In the genomic region with DNA sequence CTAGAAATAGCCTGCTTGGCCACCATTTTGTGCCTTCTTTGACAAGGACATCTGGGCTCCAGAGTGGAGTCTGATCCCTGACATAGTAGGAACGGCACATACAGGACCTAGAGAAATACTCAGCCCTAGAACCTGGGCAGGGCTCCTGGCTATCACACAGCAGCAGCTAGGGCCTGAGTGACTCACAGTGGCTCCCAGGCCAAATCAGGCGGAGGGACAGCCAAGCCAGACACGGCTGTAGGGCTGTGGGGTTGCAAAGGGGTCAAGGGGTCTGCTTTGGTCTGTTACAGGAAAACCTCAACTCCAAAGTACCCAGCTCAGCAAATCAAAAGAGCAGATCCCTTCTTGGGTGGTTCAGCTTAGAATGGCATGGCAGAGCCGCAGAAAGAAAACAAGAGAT, we compare ENCODE assay signal across 21 mouse cellular contexts.
DNase-seq lines count a peak whose midpoint lies in the region; ATAC-seq and TF ChIP-seq lines count a peak whose summit lies in the region.
"Had no signal": no experiment of that assay in that cellular context is flagged by ENCODE, and none has a peak within 500 bp of the region (broad histone marks: within the 10 kb centered on the region; RNA-seq: fewer than 3 reads in every experiment).

No protein-coding gene starts in this region.

- no peak overlapping the region for H3K9ac ChIP-seq in heart, adult 2 months (ENCODE audit: low read depth, low read length)
- H3K9ac ChIP-seq in heart, embryonic 12.5 days, result no peak overlapping the region
- H3K9ac ChIP-seq: embryonic facial prominence, embryonic 12.5 days; liver, postnatal 0 days; neural tube, embryonic 12.5 days; stomach, embryonic 15.5 days had no signal

- H3K36me3 ChIP-seq in heart, adult 2 months (ENCODE audit: control insufficient read depth, insufficient read depth, low read length), result no peaks in the 10 kb centered on the region
- H3K36me3 ChIP-seq in heart, embryonic 12.5 days, result no peaks in the 10 kb centered on the region
- H3K36me3 ChIP-seq: neural tube, embryonic 12.5 days; stomach, embryonic 15.5 days had no signal

- intact Hi-C loops in heart, adult 2 months (cut with DNase I), result no loop called here

- TF ChIP-seq EP300 in heart, adult 2 months (IDR thresholded peaks at IDR 0.05; ENCODE audit: insufficient read depth, low read depth, low read length), result no peak

- no peak for TF ChIP-seq CTCF in heart, adult 2 months (IDR thresholded peaks at IDR 0.05)

- peak; percentile 33 for DNase-seq in adrenal gland, adult 2 months
- no peak for DNase-seq in adrenal gland, adult 18-20 months (ENCODE audit: low spot score in 2 of 2)
- DNase-seq in heart, adult 2 months, result peak; percentile 44 to 46
- DNase-seq in Muller cell, postnatal 12 days (ENCODE audit: inconsistent ontology term), result peak; percentile 42
- peak; percentile 47 for DNase-seq in gastrocnemius, postnatal 25 days
- no peak for DNase-seq in yolk sac, embryonic 10.5 days (ENCODE audit: low spot score)
- DNase-seq in layer of hippocampus, adult 18-20 months (ENCODE audit: low spot score in 2 of 2), result no peak
- DNase-seq: cerebellum, adult 18-20 months; cerebellum, postnatal 36 days; kidney, adult 8-10 months; kidney, postnatal 25 days; liver; liver, postnatal 0 days; lung, postnatal 36 days; right cerebral cortex, postnatal 14 days; thymus, adult 2 months had no signal

- TF ChIP-seq POLR2A in heart, adult 2 months (IDR thresholded peaks at IDR 0.05; ENCODE audit: insufficient read depth, low read depth, low read length), result no peak

- H3K9me3 ChIP-seq in heart, embryonic 12.5 days (replicated peaks), result no peaks in the 10 kb centered on the region
- H3K9me3 ChIP-seq: embryonic facial prominence, embryonic 12.5 days; neural tube, embryonic 12.5 days; stomach, embryonic 15.5 days had no signal

- no peak overlapping the region for H3K4me3 ChIP-seq in heart, adult 2 months
- no peak overlapping the region for H3K4me3 ChIP-seq in heart, embryonic 12.5 days
- H3K4me3 ChIP-seq: embryonic facial prominence, embryonic 12.5 days; neural tube, embryonic 12.5 days; stomach, embryonic 15.5 days had no signal

- H3K4me2 ChIP-seq in heart, embryonic 12.5 days, result no peak overlapping the region
- H3K4me2 ChIP-seq: embryonic facial prominence, embryonic 12.5 days; neural tube, embryonic 12.5 days; stomach, embryonic 15.5 days had no signal

- no peaks in the 10 kb centered on the region for H3K27me3 ChIP-seq in heart, adult 2 months (ENCODE audit: control insufficient read depth, insufficient read depth, low read length)
- no peaks in the 10 kb centered on the region for H3K27me3 ChIP-seq in heart, embryonic 12.5 days (replicated peaks)
- H3K27me3 ChIP-seq: CH12.LX; embryonic facial prominence, embryonic 12.5 days; neural tube, embryonic 12.5 days; stomach, embryonic 15.5 days had no signal

- no peak overlapping the region for H3K27ac ChIP-seq in heart, adult 2 months
- no peak overlapping the region for H3K27ac ChIP-seq in heart, embryonic 12.5 days (ENCODE audit: poor library complexity, severe bottlenecking)
- H3K27ac ChIP-seq: embryonic facial prominence, embryonic 12.5 days; neural tube, embryonic 12.5 days; stomach, embryonic 15.5 days had no signal

- WGBS in heart, adult 2 months, result 66% methylated on average over 4 of the region's 4 CpGs
- WGBS in heart, embryonic 12.5 days, result 54% methylated on average over 4 of the region's 4 CpGs

- no peak for ATAC-seq in heart, embryonic 12.5 days (ENCODE audit: insufficient number of reproducible peaks, low FRiP score)
- ATAC-seq: liver, postnatal 0 days had no signal

- H3K4me1 ChIP-seq in heart, adult 2 months (ENCODE audit: control insufficient read depth, insufficient read depth, low read length), result no peaks in the 10 kb centered on the region; the same call in 1 of the 2 replicates
- H3K4me1 ChIP-seq in heart, embryonic 12.5 days (replicated peaks), result peaks cover 50% of the 10 kb centered on the region

- H3K79me2 ChIP-seq in heart, adult 2 months (replicated peaks; ENCODE audit: control insufficient read depth, insufficient read depth, low read length), result no peaks in the 10 kb centered on the region

Comparison
In these comparisons a context has a peak if more than half of its experiments do, and no peak if none do; other contexts are left out.
1. DNase-seq: peak in adrenal gland, adult 2 months (single experiment), heart, adult 2 months (2 of 2), Muller cell, postnatal 12 days (single experiment) and gastrocnemius, postnatal 25 days (single experiment); none in adrenal gland, adult 18-20 months (0 of 2), yolk sac, embryonic 10.5 days (single experiment) and layer of hippocampus, adult 18-20 months (0 of 2).